Mouse (Mus musculus) embryo, embryonic 11 days (tissue): ENCODE measurements around the gene Krt19.
A peak's percentile ranks its signal among the peaks of the same experiment; 100 is the strongest.

ENCODE experiments used
- DNase-seq: peaks from one replicate; pipeline ENCODE4 v3.0.0-alpha.2; 2015

The Krt19 gene

DNA sequence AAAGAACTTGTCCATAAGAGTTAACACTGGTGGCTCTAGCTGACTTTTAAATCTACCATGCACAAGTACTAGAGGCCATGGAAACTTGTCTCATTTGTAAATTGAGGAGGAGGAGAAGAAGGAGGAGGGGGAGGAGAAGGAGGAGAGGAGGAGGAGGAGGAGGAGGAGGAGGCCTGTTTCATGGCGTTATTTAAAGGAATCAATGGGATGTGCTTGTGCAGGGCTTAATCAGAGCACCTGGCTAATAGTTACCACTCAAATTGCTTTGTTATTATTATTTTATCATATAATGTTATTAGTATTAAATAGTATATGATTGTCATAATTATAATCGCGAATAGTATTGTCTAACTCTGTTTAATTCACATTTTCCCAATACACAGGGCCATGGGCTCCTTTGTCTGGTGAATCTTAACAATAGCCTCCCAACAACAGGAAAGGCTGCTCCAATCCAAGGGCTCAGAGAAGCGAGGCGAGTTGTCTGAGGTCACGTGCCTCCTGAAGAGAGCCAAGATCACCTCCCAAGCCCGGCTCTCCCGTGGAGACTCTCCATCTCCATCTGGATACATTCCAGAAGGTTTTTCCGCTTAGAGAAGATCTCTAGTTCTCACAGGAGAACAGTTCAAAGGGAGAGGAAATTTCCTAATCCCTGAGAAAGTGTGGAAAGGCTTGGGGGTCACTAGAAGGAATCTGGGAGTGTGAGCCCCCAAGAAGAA is at the start of gene Krt19:
TSS of gene Krt19 (minus strand) at position 51 of the 716 bp plus-strand sequence.
- DNase-seq, result no peak

DNA sequence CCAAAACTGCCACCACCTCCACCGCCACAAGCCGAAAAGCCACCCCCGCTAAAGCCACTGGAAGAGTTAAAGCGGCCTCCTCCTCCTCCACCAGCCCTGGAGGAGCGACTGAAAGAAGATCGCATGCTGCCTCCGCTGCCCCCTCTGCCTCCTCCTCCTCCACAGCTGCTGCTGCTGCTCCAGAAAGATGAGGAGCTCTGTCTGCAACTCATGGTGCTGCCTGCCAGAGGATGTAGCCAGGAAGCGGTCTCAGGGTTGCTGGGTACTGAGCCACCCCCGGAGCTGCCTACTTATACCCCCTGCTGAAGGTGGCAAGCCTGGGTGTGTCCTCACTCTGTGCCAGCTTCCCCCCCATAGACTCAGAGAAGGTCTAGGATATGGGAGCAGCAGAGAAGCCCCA is 44.5 kb upstream of the Krt19 start, which contains the start of gene Krt9:
TSS of gene Krt9 (minus strand) at position 255 of the 400 bp plus-strand sequence.
- DNase-seq, result peak; percentile 14

DNA sequence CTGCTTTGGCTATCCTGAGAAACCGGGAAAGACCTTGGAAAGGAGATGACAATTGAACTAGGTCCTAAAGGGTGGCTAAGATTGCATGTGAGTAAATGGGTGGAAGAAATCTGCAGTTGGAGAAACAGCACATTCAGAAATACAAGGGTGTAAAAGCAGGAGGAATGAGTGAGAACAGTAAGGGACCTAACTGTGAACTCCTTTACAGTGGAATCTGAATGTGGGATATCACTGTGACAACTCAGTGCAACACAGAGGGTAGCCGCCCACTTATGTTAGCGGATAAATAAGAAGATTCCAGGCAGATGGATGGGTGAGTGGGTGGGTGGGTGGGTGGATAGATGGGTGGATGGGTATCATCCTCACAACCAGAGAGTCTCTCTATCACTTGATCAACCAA is 43.4 kb upstream of the Krt19 start:
- DNase-seq, result no peak

DNA sequence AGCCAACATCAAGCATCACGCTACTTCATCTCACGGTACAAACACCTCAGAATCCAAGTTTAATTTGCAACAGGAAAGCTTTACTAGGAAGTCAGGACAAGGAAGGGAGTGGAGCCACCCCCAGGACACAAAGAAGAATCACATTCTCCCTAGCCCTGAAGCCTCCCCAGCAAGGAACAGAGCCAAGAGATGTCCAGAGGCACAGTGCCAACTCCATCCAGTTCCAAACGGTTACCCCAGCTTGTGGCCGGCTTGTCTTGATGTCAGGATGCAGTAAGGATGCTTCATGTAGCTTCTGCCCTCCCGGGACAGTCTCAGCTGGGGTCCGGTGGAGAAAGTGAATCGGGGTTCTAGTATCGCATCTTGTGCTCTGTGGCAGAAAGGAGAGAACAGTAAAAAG is 38.3 kb upstream of the Krt19 start:
- no peak for DNase-seq

DNA sequence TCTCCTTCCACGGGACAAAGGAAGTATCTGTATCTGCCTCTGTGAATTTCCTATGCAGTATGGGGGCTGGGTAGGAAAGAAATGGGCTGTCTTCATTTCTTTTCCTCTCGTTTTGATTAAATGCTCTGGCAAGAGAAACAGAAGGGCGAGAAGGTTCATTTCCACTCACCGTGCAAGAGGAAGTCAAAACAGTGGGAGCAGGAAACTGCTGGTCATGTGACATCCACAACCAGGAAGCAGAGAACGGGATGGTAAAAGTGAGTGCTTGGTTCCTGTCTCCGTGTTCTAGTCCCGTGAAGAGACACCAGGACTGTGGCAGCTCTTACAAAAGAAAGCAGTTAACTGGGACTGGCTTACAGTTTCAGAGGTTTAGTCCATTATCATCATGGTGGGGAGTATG is 33.3 kb upstream of the Krt19 start:
- DNase-seq, result no peak

DNA sequence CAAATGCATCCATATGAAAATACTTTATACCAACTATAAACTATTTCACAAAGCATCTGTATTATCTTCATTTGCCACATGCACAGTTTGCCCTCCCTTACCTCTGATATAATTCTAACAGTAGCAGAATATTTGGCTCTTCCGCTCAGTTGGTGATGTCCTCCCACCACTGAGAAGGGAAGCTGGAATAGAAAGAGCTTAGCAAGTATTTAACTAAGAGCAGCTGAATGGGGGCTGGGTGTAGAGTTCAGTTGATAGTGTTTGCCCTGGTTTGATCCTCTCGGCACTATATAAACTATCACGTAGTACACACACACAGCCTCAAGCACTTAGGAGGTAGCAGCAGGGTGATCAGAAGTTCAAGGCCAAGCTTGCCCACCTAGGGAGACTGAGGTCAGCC is 30.8 kb upstream of the Krt19 start:
- no peak for DNase-seq

DNA sequence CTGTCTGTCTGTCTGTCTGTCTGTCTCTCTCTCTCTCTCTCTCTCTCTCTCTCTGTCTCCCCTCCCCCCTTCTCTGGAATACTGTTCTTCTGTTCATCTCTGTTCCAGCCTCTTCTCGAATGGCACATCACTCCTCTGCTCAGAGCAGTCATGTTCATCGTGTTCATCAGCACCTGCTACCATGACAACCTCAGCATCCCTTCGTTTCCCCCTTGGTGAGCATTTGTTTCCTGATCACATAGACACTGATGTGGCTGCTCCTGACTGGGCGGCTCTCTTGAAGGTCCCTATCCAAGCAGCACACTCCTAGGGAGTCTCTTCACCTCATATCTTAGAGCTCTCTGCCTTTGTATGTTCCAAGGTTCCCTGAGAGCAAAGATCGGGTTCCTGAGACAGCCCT is 29.8 kb upstream of the Krt19 start:
- DNase-seq, result no peak

DNA sequence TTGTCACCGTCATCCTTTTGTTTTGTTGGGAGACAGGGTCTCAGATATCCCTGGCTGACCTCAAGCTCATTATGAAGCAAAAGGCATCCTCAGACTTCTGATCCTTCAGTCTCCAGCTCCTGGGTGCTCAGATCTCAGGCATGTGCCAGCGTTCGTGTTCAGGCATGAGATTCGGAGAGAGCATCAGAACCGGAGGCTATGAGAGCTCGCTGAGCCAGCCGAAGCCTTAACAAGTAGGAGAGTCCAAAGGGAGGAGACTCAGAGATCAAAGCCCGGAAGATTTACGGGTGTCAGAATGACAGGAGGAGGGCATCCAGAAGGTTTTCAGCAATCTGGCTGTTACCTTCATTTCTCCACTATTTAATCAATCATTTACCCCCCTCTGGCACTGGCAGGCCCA is 28.3 kb upstream of the Krt19 start:
- DNase-seq, result no peak

DNA sequence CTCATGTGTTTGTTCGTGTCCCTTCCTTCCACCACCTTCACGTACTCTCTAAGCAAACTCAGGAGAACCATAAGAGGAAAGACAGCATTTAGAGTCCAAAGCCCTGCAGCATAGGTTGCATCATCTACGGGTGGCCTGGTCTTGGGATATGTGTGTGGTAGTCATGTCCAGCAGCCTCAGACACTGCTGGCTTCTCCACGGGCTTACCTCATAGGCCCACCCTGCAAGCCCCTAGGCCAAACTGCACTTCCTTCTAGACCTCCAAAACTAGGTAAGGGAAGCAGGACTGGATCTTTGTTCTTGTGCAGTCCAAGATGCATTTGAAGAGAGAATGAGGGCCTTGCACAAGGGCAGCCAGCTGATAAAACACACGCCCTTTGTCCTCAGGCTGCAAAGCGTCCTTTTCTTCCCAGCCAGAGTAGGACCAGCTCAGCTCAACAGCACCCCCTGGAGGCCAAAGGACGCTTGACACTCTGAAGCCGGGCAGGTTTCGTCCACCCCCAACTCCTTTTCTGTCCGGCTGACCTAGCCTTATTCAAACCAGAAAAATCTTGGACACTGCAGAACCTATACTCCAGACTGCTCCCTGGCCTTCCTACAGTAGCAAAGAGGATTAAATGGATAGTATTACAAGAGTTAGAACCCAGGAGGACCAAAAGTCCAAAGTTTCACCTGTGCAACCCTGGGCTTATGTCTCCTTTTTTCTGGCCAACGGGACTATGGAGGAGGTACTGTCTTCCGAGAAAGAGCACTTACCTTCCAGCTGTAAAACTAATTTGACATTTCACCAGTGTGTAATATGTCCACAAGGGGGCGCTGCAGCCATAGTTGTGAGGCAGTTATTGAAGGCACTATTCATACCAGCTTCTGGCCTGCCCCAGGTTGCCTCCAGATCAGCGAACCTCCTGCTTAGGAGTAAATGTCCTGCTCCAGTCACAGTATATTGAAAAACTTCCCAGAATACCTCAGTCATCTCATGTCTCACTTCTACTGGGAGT is 20.6 kb upstream of the Krt19 start:
- peak; percentile 84 for DNase-seq

DNA sequence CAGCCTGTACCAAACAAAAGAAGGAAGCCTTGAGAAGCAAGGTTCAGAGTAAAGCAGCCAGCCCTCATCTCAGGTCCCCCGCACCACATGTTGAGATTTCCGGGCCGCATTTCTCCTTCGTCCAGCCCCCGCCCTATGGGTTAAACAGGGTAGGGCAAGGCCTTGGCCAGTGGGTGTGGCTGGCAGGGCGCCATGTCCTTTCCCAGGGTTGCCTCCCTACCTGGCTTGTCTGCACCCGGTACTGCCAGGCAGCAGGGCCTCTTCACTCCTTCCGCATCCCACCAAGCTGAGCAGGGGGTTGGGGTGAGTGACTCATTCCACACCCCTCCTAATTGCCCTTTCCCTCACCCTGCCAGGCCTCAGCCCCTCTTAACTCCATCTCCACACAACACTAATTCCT is 19.6 kb upstream of the Krt19 start:
- DNase-seq, result no peak

DNA sequence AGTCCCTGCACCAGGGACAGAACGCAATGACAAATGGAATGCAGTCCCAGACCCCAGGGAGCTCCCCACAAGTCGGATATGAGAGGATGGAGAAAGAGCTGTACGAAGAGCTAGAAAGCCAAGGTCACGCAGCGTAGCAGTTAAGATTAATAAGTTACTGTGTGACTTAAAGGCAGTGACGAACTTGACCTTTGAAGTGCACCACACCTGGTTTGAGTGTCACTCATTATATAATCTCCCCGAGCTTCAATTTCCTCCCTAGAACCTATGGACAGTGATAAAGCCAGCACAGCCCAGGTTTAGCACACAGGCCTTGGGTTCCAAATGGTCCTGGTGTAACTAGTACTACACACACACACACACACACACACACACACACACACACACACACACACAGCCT is 15.9 kb upstream of the Krt19 start:
- no peak for DNase-seq

DNA sequence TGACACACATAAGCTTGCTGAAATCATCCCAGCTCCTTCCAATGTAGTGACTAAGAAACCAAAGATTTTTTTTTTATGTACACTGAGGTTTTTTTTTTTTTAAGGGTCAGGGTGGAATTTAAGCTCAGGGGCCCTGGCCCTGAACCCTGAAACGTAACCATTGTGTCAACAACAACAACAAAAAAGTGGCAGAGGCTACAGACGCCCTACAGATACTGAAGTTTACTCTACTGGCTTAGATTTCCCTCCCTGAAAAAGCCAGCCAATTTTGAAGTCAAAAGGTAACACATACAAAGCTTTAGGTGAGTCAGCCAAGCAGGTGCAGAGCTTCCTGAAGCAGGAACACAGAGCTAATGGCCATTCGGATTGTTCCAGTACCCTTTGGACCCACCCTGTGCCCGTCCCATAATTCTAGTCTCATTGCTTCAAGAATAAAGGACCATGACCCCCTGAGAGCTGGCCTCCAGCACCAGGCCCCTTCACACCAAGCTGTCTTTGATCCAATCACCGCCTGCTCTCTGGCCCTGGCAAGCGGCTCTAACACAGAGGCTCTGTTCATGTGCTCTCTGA is 9.5 kb upstream of the Krt19 start:
- DNase-seq, result no peak

DNA sequence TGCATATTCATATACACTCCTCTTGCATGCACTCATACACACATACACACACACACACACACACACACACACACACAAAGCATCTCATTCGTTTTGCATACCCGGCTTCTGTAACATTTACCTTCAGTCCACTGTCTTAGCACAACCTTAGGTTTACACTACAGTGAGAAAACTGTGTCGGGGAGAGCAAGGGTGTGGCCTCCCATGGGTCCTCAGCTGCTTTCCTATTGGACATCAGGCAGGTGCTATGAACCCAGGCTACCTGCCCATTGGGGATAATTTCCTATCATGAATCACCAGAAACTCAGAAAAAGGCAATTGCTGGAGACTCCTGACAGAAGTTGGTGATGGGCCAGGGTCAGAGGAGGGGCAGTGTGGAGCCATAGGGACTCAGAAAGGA is 8.9 kb upstream of the Krt19 start:
- DNase-seq, result no peak

DNA sequence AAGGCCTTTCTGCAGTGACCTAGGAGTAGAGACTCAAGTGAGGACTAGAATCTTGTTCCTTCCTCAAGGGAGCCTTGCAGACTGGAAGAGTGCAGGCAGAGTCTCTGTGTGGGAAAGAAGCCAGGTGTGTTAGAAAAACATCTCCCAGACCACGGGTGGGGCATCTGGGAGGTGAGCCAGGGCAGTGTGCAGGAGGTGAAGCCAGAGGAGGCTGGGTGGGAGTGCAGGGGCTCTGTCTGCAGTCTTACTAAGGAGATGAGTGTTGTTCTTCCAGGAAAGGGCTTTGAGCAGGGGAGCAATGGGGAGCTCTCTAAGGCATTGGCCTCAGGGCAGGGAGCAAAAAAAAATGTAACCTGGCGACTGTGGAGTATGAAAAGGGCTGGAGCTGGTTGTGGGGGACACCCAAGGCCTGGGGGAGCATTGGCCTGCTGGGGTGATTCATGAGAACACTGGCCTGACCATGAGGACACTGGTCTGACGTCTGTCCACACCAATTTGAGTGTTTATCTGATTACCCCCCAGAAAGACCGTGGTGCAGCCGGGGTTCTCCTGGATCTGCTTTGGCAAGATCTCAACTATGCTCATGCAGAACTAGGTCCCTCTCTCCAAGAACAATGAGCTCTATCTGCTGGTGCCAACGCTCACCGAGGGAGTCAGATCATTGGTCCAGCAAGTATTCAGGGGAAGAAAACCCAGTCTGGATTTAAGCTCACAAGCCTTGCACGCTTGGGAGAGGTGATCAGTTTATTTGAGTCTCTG is 7.2 kb upstream of the Krt19 start:
- DNase-seq, result no peak

DNA sequence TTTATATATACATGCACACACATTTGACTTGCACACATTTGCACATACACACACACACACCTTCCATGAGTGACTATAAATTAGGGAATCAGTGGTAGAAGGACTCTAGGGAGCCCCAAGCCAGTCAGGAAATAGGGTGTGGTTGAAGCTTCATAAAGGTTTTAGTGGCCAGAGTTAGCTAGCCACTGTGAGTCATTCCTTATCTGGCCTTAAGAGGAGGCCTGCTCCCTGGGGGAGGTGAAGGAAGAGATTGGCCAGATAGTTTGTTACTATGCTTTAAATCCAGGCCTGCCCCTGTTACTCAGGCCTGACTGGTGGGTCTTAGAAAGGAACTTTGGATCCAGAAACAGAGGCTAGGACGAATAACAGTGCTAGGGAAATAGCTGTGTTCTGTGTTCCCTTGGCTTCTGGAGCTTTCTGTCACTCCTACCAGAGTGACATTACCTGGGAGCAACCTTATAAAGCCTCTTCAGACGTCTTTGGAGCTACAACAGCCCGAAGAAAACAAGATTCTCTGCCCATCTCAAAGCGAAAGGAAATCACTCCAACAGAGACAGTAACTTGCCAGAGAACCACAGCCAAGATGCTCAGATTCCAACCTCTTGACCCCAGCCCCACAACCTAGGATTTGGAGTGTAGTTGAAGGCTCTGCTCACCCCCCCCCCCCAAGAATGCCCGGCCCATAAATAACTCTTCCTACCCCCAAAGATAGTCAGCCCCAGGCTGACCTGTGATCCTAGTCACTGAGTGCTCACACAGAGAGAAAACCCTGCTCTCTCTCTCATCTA is 705 bp downstream of the Krt19 start:
- no peak for DNase-seq

DNA sequence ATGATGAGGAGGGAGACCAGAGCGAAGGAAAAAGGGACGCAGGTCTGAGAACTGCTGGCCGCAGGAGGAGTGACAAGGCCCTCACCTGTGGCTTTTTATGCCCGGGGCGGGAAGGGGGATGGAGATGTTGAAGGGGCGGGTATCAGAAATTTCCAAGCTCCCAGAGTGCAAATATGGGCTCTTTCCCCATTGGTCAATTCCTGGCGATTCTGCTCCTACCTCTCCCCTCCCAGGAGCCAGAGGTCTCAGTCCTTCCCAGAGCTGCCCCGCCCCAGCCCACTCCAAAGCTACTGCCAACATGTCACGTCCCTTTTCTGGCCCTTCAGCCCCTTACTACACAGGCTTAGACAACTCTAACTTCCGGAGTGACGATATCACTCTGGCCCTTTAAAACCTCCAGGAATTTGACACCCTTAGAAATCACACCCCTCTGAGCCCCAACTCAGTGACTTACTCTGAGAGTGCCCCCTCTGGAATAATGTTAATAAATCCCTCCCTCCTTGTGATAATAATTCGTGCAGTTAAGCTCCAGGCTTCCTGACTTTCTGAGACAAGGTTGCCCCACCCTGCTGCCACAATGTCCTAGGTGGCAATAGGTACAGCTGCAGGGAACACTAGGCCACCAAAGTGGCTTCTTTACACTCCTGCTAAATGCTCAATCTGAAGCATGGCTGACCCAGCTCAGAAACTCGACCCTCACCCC is 2.5 kb downstream of the Krt19 start:
- no peak for DNase-seq

DNA sequence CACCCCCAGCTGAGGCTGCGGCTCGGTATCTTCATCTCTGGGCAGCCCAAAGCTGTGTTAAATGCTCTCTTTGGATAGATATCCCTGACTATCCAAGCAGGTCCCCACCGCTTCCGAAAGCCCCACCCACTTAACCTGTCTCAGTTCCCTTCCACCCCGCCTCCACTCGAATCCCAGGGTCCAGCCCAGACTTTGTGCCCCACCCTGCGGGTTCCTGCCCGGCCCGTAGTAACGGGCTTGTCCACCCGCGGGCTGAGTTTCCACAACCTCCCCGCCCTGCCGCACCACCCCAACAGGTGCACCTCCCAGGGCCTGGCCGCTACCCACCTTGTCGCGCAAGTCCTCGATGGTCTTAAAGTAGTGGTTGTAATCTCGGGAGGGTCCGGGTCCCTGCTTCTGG is 3.4 kb downstream of the Krt19 start:
- DNase-seq, result no peak

DNA sequence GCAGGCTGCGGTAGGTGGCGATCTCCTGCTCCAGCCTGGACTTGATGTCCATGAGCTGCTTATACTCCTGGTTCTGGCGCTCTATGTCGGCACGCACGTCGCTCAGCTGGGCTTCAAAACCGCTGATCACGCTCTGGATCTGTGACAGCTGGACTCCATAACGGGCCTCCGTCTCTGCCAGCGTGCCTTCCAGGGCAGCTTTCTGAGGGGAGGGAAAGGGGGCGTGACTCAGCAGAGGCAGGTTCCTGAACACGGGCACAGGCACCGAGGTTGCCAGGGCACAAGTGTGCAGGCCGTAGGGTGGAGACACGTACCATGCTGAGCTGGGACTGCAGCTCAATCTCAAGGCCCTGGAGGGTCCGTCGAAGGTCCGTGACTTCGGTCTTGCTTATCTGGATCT is 7.5 kb downstream of the Krt19 start:
- no peak for DNase-seq

DNA sequence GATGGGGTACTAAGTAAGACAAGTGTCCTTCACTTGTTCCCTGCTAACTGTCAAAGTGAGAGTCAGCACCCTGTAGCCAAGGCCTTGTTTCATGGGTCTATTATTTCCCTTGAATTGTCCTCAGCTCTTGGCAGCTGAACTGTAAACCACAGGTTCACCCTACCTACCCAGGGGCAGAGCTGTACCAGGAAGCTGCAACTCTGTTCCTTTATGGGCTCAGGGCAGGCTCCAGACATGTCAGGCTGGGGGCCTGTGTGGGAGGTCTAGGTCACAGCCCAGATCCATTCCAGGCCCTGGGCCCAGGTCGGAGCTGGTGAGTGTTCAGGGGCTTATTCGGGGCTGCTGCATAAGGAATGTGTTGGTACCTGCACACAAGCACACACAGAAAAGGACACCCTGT is 9.1 kb downstream of the Krt19 start:
- no peak for DNase-seq

DNA sequence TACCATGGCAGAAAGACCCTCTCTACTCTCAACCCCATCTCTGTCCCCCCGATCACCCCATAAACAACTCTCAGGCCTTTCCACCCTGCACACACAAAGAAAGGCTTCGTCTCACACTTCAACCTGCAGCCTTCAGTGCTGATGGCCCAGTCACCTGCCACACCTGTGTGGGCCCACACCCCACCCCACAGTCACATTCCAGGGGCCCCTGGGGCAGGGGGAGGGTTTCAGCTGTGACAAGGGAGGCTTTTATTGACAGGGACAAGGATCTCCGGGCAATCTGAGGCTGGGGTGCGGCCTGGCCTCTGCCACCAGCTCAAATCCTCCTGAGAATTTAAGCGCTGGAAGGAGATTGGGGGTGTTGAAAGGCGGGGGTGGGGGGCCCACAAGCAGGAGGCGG is 9.7 kb downstream of the Krt19 start:
- no peak for DNase-seq

DNA sequence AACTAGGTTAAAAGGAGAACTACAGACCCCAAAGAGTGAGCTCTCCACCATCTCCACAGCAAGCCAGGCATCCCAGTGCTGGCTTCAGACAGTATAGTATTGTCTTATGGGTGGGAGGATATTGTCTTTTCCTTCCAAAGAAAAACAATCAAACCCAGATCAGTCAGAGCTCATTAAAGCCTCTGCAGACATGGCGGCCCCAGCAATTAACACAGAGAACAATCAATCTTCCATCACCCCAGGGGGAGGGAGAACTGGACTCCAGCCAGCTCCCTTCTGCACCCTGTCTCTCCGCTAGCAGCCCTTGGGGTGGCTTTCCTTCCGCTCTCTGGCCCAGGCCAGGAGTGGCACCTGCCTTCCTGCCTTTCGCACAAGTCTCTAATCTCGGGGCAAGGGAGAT is 10.8 kb downstream of the Krt19 start:
- DNase-seq, result no peak

DNA sequence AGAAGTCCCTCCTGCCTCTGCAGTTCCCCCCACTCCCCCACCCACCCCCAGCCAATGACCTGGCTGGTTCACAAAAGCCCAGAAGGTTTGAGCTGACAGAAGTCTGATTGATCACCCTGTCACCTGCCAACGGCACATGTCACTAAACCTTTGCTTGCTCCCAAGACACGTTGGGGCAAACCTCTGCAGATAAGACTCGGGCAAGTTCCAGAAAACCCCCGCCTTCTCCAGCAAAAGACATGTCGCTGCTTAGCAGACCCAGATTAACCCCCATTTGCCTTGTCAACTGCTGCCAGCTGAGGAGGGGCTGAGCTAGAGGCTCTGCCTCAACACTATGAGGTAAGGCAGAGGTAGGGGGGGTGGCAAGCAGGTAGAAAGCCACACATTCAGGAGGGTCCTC is 11.9 kb downstream of the Krt19 start:
- no peak for DNase-seq
